Mouse (Mus musculus) liver, embryonic 14.5 days (tissue): ENCODE results near the gene Nelfb. TPM values are rescaled to one million over a fixed set of nuclear protein-coding genes. Genes with fewer than 3 reads are reported as not detected.
"Not testable (repeated sequence)": the region's sequence is repeated elsewhere in the genome, so short reads cannot be mapped to it uniquely, and the experiment has no call there.

Experiments used
- ATAC-seq: fragments of 200-750 bp; cut with Nextera tagmentation; 2 replicates; pipeline ENCODE4 v1.8.0; 2017; ENCODE audit warnings: moderate number of reproducible peaks, mild to moderate bottlenecking, moderate library complexity; ENCODE audit not compliant: insufficient read depth
- DNase-seq, 3 experiments: peaks; one replicate each; pipeline ENCODE4 v3.0.0-alpha.2; 2012 to 2013; ENCODE audit warnings: low read depth in 3 of 3, low spot score in 3 of 3
- H3K27ac ChIP-seq: fragments of 300-500 bp; sonication (generic); 2 replicates; pipeline ENCODE4 v1.5.1; 2014; ENCODE audit warnings: moderate library complexity, mild to moderate bottlenecking, control low read depth, inconsistent platforms
- H3K27me3 ChIP-seq: fragments of 300-500 bp; sonication (generic); 2 replicates; pipeline ENCODE4 v1.6.1; 2014; ENCODE audit warnings: mild to moderate bottlenecking, low read length, moderate library complexity; ENCODE audit not compliant: control insufficient read depth, insufficient read depth
- H3K36me3 ChIP-seq: fragments of 300-500 bp; sonication (generic); replicated peaks from 2 replicates; pipeline ENCODE4 v1.6.1; 2014; ENCODE audit warnings: low read depth; ENCODE audit not compliant: control insufficient read depth, insufficient read depth
- H3K4me1 ChIP-seq, 2 experiments: fragments of 200-500 bp in 1 of 2; fragments of 300-500 bp in 1 of 2; sonication (generic) in 1 of 2; replicated peaks; 2 replicates each; pipeline ENCODE4 v1.6.1; 2012 to 2014; ENCODE audit warnings: antibody characterized with exemption in 1 of 2, inconsistent platforms in 1 of 2, low read length in 1 of 2; ENCODE audit not compliant: control insufficient read depth in 2 of 2, insufficient read depth in 2 of 2
- H3K4me2 ChIP-seq: fragments of 300-500 bp; sonication (generic); 2 replicates; pipeline ENCODE4 v1.6.1; 2014; ENCODE audit warnings: low read depth, mild to moderate bottlenecking, control low read depth, moderate library complexity
- H3K4me3 ChIP-seq, 2 experiments: fragments of 200-500 bp in 1 of 2; fragments of 300-500 bp in 1 of 2; sonication (generic) in 1 of 2; 2 replicates each; pipeline ENCODE4 v1.5.1; 2012 to 2014; ENCODE audit warnings: low read depth in 2 of 2, low read length in 2 of 2, mild to moderate bottlenecking in 2 of 2, control low read depth in 1 of 2, inconsistent platforms in 1 of 2, moderate library complexity in 1 of 2; ENCODE audit not compliant: insufficient read depth in 1 of 2
- H3K9ac ChIP-seq: fragments of 300-500 bp; sonication (generic); replicated peaks from 2 replicates; pipeline ENCODE4 v1.6.1; 2014; ENCODE audit warnings: mild to moderate bottlenecking, control low read depth, moderate library complexity
- H3K9me3 ChIP-seq: fragments of 300-500 bp; sonication (generic); 2 replicates; pipeline ENCODE4 v1.6.1; 2016; ENCODE audit warnings: low read length, mixed read lengths; ENCODE audit not compliant: control insufficient read depth
- CTCF ChIP-seq: IDR thresholded peaks from 2 replicates; pipeline ENCODE4 v1.5.1; 2016; ENCODE audit warnings: antibody characterized with exemption, low read depth, control low read depth
- EP300 ChIP-seq: IDR thresholded peaks from 2 replicates; pipeline ENCODE4 v1.6.1; 2016; ENCODE audit warnings: antibody characterized with exemption, low read depth
- WGBS: fragments of 180-500 bp; shearing (Covaris S2); extraction: QIAGEN DNeasy Blood & Tissue Kit; methylation state at CpG from one replicate; pipeline ENCODE4 v1.1.7; 2014; ENCODE audit not compliant: insufficient replicate concordance; 5-methylcytosine and 5-hydroxymethylcytosine counted together
- polyA plus RNA-seq, 2 experiments: library from polyadenylated mRNA; depleted of rRNA in 1 of 2; stranded (reverse) in 1 of 2; unstranded in 1 of 2; fragments of >200 nt; fragmentation: Nextera tagmentation in 1 of 2; extraction: Ambion mirVana in 1 of 2; gene quantifications; 2 replicates each; pipeline versions ENCODE4 v1.2.1 to v1.2.3; 2012 to 2014

The Nelfb gene
- 18.7 and 21.3 TPM in 2 replicates for polyA plus RNA-seq (2012; rRNA removed)
- polyA plus RNA-seq (2014; fragmentation: Nextera tagmentation; extraction: Ambion mirVana): 23.7 and 27.3 TPM in 2 replicates

- ATAC-seq (peak; percentile 94), DNase-seq (peak; percentile 78 to 81 (median 80))
- Histone ChIP-seq H3K4me3 (peak within 1 kb of the TSS; percentile 87 to 98), H3K4me2 (peak within 1 kb of the TSS; percentile 92), H3K9ac (peak within 1 kb of the TSS; percentile 98), H3K9me3 (no peaks in the 10 kb centered on the region), H3K27me3 (no peaks in the 10 kb centered on the region; the same call in 1 of the 2 replicates), H3K36me3 (peaks cover 12% of the 10 kb centered on the region), H3K4me1 (peaks cover 10 to 15% of the 10 kb centered on the region in 2 experiments), H3K27ac (peak within 1 kb of the TSS; percentile 76)
- no peak; the same call in 1 of the 2 replicates for TF ChIP-seq CTCF
- TF ChIP-seq EP300: peak; percentile 11; the same call in 1 of the 2 replicates
- under 1% methylated on average over 44 of the region's 44 CpGs for WGBS
Measured at GRCm38 (mm10) chr2:25211121-25211670, at the start of gene Nelfb. Gene Nelfb (minus strand): TSS chr2:25211489.

DNA sequence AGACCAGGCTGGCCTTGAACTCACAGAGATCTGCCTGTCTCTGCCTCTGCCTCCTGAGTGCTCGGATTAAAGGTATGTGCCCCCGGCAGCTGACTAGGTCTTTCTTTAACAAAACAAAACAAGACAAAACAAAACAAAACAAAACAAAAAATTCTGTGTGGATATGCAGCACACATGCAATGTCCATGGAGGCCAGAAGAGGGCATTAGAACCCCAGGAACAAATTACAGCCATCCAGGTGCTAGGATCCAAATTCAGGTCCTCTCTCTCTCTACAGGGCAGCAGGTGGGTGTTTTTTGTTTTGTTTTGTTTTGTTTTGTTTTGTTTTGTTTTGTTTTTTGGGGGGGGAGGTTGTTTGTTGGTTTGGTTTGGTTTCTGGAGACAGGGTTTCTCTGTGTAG, 47.6 kb upstream of the Nelfb start:
- H3K27me3 ChIP-seq: no peaks in the 10 kb centered on the region

DNA sequence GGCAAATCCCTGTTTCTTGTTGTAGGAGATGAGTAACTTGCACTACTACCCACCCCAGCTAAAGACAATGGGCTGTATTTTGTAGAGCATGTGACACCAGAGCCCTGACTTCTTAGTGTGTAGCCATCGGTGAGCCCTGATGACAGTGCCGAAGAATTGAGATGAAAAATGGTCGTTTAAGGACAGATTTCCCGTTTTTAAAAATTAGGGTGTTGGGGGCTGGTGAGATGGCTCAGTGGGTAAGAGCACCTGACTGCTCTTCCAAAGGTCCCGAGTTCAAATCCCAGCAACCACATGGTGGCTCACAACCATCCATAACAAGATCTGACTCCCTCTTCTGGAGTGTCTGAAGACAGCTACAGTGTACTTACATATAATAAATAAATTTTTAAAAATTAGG, 46.0 kb upstream of the Nelfb start:
- not testable (repeated sequence) for H3K4me3 ChIP-seq, H3K4me2 ChIP-seq, H3K27me3 ChIP-seq, ATAC-seq, H3K9ac ChIP-seq, H3K27ac ChIP-seq, H3K9me3 ChIP-seq, DNase-seq, H3K36me3 ChIP-seq
- peaks cover 6 to 16% of the 10 kb centered on the region in 2 experiments for H3K4me1 ChIP-seq
- 69% methylated on average over 5 of the region's 5 CpGs for WGBS

More for the DNA sequence above, 47.6 kb upstream of the Nelfb start:
- DNase-seq: no peak
- Histone ChIP-seq H3K27ac (no peak overlapping the region), H3K9me3 (no peaks in the 10 kb centered on the region), H3K4me2 (no peak overlapping the region), H3K4me1 (peaks cover 6 to 16% of the 10 kb centered on the region in 2 experiments), H3K4me3 (no peak overlapping the region), H3K36me3 (no peaks in the 10 kb centered on the region), H3K9ac (no peak overlapping the region)
- TF ChIP-seq EP300 (0 out of 2 replicates have a peak, but pooled peaks have one; percentile 10), CTCF (peak; percentile 72)
- WGBS: 29% methylated on average over 2 of the region's 2 CpGs
- ATAC-seq: no peak

DNA sequence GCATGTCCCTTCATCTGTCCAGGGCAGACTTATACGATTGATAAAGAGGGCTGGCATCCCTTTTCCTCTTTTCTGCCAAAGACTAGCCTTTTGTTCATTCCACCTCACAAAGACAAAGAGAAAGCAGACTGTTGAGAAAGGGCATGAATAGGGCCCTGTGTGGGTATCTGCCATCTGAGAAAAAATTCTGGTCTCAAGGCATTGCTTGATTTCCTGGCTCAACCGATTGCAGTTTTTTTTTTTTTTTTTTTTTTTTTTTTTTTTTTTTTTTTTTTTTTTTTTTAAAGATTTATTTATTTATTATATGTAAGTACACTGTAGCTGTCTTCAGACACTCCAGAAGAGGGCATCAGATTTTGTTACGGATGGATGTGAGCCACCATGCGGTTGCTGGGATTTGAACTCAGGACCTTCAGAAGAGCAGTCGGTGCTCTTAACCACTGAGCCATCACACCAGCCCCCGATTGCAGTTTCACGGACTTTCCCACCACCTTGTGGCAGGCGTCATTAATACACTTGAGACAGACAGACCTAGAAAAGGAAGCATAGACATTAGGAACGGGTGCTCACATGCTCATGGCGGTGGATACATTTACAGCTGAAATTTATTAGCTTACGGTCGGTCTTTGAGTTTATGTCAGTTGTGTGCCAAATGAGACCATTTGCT, 45.3 kb upstream of the Nelfb start:
- H3K27ac ChIP-seq, ATAC-seq, H3K36me3 ChIP-seq, H3K9me3 ChIP-seq, H3K27me3 ChIP-seq: not testable (repeated sequence)
- DNase-seq: peak; percentile 41 to 64 (median 55)
- TF ChIP-seq CTCF: peak; percentile 58
- WGBS: 27% methylated on average over 10 of the region's 12 CpGs
- peak overlapping the region; percentile 81 to 92 for H3K4me3 ChIP-seq
- H3K4me2 ChIP-seq: peak overlapping the region; percentile 87
- peak overlapping the region; percentile 82; the same call in 1 of the 2 replicates for H3K9ac ChIP-seq
- H3K4me1 ChIP-seq: peaks cover 6 to 10% of the 10 kb centered on the region in 2 experiments

- TF ChIP-seq CTCF (no peak), EP300 (peak; percentile 55)
- Histone ChIP-seq H3K4me1 (peaks cover 6 to 10% of the 10 kb centered on the region in 2 experiments), H3K4me3 (peak within 1 kb of the TSS; percentile 81 to 92), H3K36me3 (no peaks in the 10 kb centered on the region; the same call in 1 of the 2 replicates), H3K27me3 (no peaks in the 10 kb centered on the region), H3K9me3 (no peaks in the 10 kb centered on the region), H3K9ac (peak within 1 kb of the TSS; percentile 82), H3K4me2 (peak within 1 kb of the TSS; percentile 87), H3K27ac (peak within 1 kb of the TSS; percentile 36)
- WGBS: under 1% methylated on average over 39 of the region's 39 CpGs
- DNase-seq (peak; percentile 83 to 88 (median 85)), ATAC-seq (peak; percentile 83)
Measured at GRCm38 (mm10) chr2:25255284-25255779, 44.0 kb upstream of the Nelfb start, which contains the start of gene Tmem203. Gene Tmem203 (plus strand): TSS chr2:25255439.
